Mouse (Mus musculus) right cerebral cortex, postnatal 36 days (tissue): ENCODE data around the gene Trpm8.

Source experiments
- DNase-seq, 2 experiments: peaks; one replicate each; pipeline ENCODE4 v3.0.0; 2022; ENCODE audit warnings: low spot score in 2 of 2, mixed read lengths in 1 of 2

Trpm8 gene

DNA sequence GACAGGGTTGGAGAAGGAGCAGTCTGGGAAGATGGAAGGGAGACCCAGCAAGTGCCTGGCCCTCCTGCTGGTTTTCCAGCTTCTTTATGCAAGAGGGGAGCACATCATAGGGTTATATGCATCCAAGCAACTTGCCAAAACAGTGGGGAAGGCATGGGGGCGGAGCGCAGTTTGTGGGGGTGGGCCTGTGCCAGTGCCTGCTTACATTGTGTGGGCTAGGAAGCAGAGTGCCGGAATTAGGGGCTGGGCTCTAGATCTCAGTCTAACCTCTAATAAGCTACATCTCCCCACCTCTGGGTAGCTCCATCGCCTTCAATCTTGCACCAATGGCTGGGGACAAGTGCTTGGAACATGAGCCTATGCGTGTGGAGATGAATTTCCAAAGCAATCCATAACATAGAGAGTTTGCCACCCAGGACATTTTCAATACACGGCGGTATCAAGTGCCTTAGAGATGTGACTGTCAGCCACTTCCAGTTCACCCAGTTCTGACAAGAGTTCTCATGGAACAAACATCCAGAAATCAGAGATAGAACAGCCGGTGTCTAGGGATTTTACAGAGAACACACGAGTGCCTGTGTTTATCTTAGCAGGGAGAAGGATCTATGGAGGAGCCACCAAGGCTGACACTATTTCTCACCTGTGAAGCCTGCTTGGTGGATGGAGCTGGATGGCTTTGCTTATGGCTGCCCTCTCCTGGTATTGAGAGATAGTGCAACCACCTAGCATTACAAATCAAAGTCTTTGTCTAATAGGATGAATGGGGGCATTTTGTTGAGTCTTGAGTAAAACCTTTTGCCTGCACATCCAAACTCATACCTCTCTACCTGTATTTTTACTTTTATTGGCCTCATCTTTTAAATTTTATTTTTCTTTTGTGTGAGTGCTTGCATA is 23.9 kb downstream of the Trpm8 start:
- DNase-seq = no peak

GRCm38 (mm10) chr1:88302057-88302740 is 24.7 kb downstream of the Trpm8 start:
- no peak for DNase-seq

GRCm38 (mm10) chr1:88303762-88304161 is 26.3 kb downstream of the Trpm8 start:
- DNase-seq = no peak

DNA sequence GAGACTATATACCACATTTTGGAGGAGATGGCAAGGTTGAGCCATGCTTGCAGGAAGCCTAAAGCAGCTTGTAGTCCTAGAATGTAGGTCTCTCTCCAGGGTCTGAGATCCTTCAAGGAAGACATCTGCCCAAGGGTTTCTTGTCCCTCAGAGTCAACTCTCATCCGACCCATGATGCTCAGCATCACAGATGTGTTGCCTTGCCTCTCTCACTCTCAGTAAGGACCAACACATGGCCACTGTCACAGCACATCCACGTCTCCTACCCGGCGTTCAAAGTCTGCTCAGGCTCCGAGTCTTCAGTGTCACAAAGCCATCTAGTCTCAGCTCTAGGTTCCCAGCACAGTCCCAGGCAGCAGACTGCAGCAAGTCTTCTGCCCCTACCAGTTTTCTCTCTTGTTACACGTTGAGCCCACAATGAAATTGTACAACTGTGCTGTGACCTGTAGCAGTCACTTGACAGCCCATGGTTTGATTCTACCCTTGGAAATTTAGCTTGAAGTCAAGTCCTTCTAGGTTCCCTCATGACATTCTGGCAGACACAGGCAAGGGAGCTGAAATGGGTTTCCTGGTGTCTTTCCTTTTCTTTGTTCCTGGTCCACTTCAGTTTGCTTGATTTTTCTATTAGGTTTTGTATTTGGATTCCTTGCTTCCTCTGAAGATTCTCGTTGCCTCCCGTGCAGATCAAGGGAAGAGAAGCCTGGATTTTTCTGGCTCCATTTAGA is 27.0 kb downstream of the Trpm8 start:
- DNase-seq = no peak

- DNase-seq = no peak
These were observed 27.7 kb downstream of the Trpm8 start for GRCm38 (mm10) chr1:88305018-88305795.

DNA sequence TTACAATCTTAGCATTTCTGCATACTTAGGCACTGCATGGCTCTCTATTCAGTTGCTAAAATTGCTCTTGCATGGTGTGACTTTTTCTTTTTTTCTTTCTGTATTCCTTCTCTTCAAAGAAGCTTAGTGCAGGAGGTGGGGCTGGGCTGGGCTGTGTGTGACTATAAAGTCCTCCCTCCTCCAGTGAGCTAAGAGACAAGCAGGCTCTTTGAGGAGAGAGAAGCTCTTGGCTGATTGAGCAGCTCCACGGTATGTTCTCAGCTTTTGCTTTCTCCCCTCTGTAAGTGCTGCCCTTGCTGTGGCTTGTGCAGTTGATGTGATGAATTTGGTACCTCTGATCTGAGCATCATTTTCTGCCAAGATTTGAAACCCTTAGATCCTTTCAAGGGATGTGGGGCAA is 29.1 kb downstream of the Trpm8 start:
- no peak for DNase-seq

DNA sequence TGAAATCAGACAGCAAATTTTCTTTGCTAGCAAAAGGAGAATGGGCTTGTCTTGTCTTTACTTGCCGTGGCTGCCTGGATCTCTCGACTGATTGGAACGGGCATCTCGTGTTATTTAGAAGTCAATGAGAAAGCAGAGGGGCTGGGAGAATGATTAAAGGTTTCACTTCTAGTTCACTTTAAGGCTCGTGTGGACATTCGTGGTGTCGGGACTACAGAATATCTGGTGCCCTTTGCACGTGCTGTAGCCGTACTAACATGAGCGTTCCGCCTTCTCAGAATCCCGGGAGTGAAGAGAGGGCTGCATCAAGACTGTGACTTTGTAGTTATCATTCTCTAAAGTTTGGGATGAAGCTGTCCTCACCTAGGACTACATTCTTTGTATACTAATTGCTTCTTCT is 29.7 kb downstream of the Trpm8 start:
- no peak for DNase-seq

- no peak for DNase-seq
These were observed 31.6 kb downstream of the Trpm8 start for GRCm38 (mm10) chr1:88309020-88309419.

- no peak for DNase-seq
These were observed 32.4 kb downstream of the Trpm8 start for GRCm38 (mm10) chr1:88309905-88310304.

DNA sequence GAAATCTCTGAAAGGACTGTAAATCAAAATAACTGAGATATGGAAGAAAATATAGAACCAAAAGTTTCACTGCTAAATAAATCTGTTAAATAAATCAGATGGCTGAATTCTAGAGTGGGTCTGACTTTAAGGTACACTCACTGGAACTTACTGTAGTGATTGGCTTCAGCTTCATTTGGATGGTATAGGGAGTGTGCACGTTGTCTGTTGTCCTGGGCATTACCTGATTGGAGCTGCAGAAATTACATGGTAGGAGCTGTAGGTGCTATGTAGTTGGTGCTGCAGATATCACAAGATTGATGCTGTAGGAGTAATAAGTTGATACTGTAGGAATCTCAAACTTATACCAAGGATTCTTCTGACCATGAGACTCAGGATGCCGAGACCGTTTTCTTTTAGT is 32.9 kb downstream of the Trpm8 start:
- no peak for DNase-seq

GRCm38 (mm10) chr1:88317279-88317678 is 39.8 kb downstream of the Trpm8 start:
- no peak for DNase-seq

GRCm38 (mm10) chr1:88318531-88319060 is 41.1 kb downstream of the Trpm8 start:
- DNase-seq = no peak

DNA sequence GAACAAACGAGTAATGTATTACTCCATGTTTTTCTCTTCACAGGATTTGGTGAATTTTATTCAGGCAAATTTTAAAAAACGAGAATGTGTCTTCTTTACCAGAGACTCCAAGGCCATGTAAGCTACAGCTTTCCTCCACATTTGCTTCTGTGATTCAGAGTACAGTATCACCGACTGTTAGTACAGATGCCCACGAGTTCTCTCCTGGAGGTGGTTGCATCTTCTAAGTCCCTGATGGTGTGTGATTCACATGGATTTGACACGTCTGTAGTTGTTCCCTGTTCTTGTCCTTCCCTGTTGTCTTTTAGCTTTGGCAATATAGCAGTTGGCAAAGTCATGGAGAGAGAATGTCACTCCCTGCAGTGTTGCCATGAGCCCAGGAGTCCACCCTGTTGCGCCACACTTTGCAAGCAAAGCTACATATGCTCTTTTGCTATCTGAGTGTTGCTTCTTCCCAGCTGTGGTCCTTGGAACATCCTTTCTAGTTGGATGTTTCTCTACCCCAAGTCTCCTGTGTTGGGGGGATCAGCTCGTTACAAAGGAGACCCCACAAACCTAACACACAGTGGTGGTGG is 43.4 kb downstream of the Trpm8 start:
- no peak for DNase-seq

DNA sequence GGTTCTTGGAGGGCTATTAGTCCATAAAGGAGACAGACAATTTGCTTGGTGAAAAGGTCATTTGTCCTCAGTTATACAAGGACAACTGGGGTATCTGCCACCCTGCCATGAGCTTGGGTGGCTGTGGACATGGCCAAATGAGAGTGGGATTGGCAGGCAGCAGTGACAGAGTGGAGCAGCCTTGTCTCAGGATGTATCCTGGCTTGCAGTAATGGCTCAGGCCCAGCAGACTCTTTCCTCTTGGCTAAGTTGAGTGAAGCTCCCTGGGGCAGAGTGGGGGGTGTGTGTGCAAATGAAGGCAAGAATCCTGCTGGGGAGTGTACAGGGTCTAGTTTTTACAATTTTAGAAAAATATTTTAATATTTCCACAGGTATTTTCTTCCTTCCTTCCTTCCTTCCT is 44.7 kb downstream of the Trpm8 start:
- DNase-seq = no peak

- DNase-seq = no peak
These were observed 45.6 kb downstream of the Trpm8 start for GRCm38 (mm10) chr1:88323101-88323500.

DNA sequence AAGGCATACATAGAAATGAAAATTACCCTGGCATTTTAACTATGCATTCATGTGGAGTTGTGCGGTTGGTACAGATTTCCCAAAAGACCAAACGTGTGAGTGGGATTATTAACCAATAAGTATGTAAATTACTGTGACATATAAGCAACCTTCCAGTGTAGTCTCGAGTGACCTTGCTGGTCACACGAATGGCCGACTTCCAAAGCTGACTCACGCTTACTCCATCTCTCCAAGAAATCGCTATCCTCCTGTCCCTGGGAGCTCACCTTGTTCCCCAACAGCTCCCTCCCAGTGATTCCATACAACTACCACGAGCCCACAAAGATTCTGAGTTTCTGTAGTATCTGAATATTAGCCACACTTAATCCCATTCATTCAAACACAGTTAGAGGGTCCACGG is 62.0 kb downstream of the Trpm8 start:
- no peak for DNase-seq

DNA sequence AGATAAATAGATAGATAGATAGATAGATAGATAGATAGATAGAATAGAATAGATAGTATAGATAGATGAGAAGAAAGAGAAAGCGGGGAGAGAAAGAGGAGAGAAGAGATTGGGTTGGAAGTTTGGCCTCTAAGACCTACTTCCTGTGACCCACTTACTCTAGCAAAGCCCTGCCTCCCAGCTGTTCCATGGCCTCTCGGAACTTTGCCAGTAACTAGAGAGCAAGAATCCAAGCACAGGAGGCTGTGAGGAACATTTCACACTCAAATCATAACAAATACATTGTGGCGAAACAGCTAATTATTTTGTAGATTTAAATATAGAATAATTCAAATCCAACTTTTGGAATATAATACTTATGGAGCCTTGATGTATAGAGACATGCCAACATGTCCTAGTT is 65.2 kb downstream of the Trpm8 start:
- DNase-seq = no peak

DNA sequence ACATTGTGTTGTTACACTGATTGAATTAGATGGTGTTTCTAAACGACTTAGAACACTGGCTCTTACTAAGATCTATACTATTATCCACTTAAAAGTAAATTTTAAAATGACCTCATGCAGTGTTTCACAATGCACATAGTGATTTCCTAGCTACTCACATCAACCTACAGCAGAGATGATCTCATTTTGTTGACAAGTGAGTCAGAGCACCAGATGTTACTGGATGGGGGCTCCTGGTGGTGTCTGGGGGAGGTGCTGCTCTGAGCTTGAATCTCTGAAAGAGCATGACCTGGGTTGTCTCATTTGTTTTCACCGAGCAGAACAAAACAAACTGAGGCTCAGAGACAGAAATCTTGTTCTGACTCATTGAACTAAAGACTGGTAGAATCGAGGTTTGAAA is 68.1 kb downstream of the Trpm8 start:
- DNase-seq = no peak

GRCm38 (mm10) chr1:88348496-88349005 is 71.1 kb downstream of the Trpm8 start:
- no peak for DNase-seq

DNA sequence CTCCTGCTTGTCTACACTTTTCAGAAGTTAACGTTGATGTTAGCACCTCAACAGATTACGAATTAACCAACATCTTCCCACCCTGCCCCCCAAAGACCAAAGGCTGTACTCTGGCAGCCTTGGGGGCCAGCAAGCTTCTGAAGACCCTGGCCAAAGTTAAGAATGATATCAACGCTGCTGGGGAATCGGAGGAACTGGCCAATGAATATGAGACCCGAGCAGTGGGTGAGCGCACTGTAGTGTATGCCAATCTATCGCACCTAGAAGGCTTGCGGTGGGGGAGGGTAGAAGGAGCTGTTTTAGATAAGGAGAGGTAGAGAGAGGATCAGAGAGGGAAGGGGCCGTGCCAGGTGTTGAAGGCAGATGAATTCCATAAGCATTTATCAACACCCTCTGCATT is 73.3 kb downstream of the Trpm8 start:
- DNase-seq = no peak

GRCm38 (mm10) chr1:88355025-88355424 is 77.6 kb downstream of the Trpm8 start:
- no peak for DNase-seq
